Mouse (Mus musculus) limb, embryonic 14.5 days (tissue): Measurements from ENCODE around the gene Cd27. TPM values are rescaled to one million over a fixed set of nuclear protein-coding genes. Genes with fewer than 3 reads are reported as not detected.

Experiments used
- ATAC-seq: fragments of 200-750 bp; cut with Nextera tagmentation; 2 replicates; pipeline ENCODE4 v1.8.0; 2017; ENCODE audit warnings: low read depth, moderate number of reproducible peaks, moderate TSS enrichment; ENCODE audit not compliant: low FRiP score
- DNase-seq: peaks from one replicate; pipeline ENCODE4 v3.0.0-alpha.2; 2015; ENCODE audit warnings: low spot score
- H3K27ac ChIP-seq: fragments of 300-500 bp; sonication (generic); replicated peaks from 2 replicates; pipeline ENCODE4 v1.5.1; 2014; ENCODE audit warnings: low read depth, mild to moderate bottlenecking, low read length, moderate library complexity, mixed read lengths
- H3K27me3 ChIP-seq: fragments of 300-500 bp; sonication (generic); 2 replicates; pipeline ENCODE4 v1.6.1; 2014; ENCODE audit warnings: low read length, mixed read lengths; ENCODE audit not compliant: control insufficient read depth, insufficient read depth
- H3K36me3 ChIP-seq: fragments of 300-500 bp; sonication (generic); 2 replicates; pipeline ENCODE4 v1.6.1; 2014; ENCODE audit warnings: mild to moderate bottlenecking, low read length, moderate library complexity, mixed read lengths; ENCODE audit not compliant: control insufficient read depth, insufficient read depth
- H3K4me1 ChIP-seq: fragments of 300-500 bp; sonication (generic); 2 replicates; pipeline ENCODE4 v1.6.1; 2014; ENCODE audit warnings: antibody characterized with exemption, low read length, mixed read lengths; ENCODE audit not compliant: control insufficient read depth, insufficient read depth
- H3K4me2 ChIP-seq: fragments of 300-500 bp; sonication (generic); replicated peaks from 2 replicates; pipeline ENCODE4 v1.6.1; 2014; ENCODE audit warnings: low read depth, mild to moderate bottlenecking, low read length, moderate library complexity; ENCODE audit not compliant: severe bottlenecking
- H3K4me3 ChIP-seq: fragments of 300-500 bp; sonication (generic); replicated peaks from 2 replicates; pipeline ENCODE4 v1.5.1; 2014; ENCODE audit warnings: low read length
- H3K9ac ChIP-seq: fragments of 300-500 bp; sonication (generic); 2 replicates; pipeline ENCODE4 v1.6.1; 2014; ENCODE audit warnings: mild to moderate bottlenecking, low read depth, low read length, moderate library complexity; ENCODE audit not compliant: severe bottlenecking
- H3K9me3 ChIP-seq: fragments of 300-500 bp; sonication (generic); 2 replicates; pipeline ENCODE4 v1.6.1; 2016; ENCODE audit warnings: low read length; ENCODE audit not compliant: control insufficient read depth
- POLR2A ChIP-seq: fragments of 200-500 bp; IDR thresholded peaks from 2 replicates; pipeline ENCODE4 v1.8.0; 2012; ENCODE audit warnings: inconsistent platforms, mild to moderate bottlenecking, moderate library complexity, borderline replicate concordance; ENCODE audit not compliant: insufficient read depth, insufficient read length; ENCODE audit errors: extremely low read depth
- WGBS: fragments of 180-500 bp; shearing (Covaris S2); extraction: QIAGEN DNeasy Blood & Tissue Kit; methylation state at CpG from one replicate; pipeline ENCODE4 v1.1.7; 2014; 5-methylcytosine and 5-hydroxymethylcytosine counted together
- polyA plus RNA-seq, 2 experiments: library from polyadenylated mRNA; depleted of rRNA in 1 of 2; stranded (reverse) in 1 of 2; unstranded in 1 of 2; fragments of >200 nt; fragmentation: Nextera tagmentation in 1 of 2; extraction: Ambion mirVana in 1 of 2; gene quantifications; 2 replicates each; pipeline versions ENCODE4 v1.2.1 to v1.2.3; 2012 to 2014

Cd27 gene
- polyA plus RNA-seq, 2 experiments: 0.50 to 1.3 TPM

DNA sequence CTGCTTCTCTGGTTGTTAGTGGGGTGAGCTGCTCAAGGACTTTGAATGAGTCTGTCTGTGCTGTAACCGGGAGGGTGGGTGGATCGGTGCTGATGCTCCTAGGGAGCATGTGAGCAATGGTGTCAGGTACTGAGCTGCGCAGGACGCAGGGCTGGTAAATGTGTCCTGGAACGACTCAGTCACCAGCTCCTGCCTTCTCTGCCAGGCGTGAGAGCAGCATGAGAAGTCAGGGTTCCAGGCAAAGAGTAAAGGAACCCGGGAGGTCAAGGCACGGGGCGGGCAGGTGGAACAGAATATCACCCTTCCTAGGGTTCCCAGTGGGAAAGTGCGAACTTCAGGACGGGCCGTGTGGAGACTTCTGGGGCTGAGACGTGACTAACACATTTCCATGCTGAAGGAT lies 29.3 kb upstream of the Cd27 start:
- no peaks in the 10 kb centered on the region for H3K36me3 ChIP-seq
- WGBS: 63% methylated on average over 13 of the region's 13 CpGs
- no peaks in the 10 kb centered on the region for H3K9me3 ChIP-seq
- H3K27me3 ChIP-seq: no peaks in the 10 kb centered on the region
- H3K9ac ChIP-seq: no peak overlapping the region
- H3K4me2 ChIP-seq: no peak overlapping the region
- no peak overlapping the region for H3K4me3 ChIP-seq
- no peaks in the 10 kb centered on the region for H3K4me1 ChIP-seq
- DNase-seq: no peak
- H3K27ac ChIP-seq: no peak overlapping the region
- no peak for ATAC-seq
- TF ChIP-seq POLR2A: no peak

DNA sequence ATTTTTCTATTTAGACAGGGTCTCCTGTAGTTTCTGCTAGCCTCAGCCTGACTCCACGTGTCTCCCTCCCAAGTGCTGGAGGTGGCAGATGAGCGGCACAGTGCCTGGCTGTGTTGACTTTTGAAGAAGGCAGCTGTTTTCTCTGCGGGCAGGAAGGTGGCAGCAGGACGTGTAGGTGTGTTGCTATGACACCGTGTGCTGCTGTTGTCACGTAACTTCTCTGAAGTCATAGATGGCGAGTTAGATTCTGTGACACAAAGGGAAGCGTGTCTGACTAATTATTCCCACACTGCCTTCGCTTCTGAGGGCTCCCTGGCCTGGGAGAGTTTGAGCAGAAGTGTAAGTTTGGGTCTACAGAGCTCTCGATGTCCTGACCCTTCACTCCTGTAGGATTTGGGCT lies 28.4 kb upstream of the Cd27 start:
- WGBS: 54% methylated on average over 10 of the region's 10 CpGs
- Histone ChIP-seq H3K4me1 (no peaks in the 10 kb centered on the region), H3K36me3 (no peaks in the 10 kb centered on the region), H3K27me3 (no peaks in the 10 kb centered on the region), H3K4me2 (no peak overlapping the region), H3K9me3 (no peaks in the 10 kb centered on the region), H3K4me3 (no peak overlapping the region), H3K9ac (no peak overlapping the region), H3K27ac (no peak overlapping the region)
- DNase-seq: no peak
- TF ChIP-seq POLR2A: no peak
- ATAC-seq: no peak

DNA sequence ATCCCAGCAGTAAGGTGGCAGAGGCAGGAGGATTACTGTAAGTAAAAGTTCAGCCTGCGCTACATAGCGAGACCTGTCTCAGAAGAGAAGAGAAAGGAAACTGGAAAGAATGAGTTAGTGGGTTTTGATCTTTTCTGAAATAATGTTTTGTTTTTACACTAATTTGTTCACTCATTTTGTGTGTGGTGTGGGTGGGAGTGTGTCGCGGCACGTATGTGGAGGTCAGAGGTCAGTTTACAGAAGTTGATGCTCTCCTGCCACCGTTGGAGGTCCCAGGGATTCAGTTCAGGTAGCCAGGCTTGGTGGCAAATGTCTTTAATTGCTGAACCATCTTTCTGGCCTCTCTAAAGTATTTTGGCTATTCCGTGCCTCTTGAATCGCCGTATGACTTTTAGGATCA lies 27.4 kb upstream of the Cd27 start:
- H3K27ac ChIP-seq: no peak overlapping the region
- 86% methylated on average over 9 of the region's 9 CpGs for WGBS
- H3K9ac ChIP-seq: no peak overlapping the region
- DNase-seq: no peak
- no peak for TF ChIP-seq POLR2A
- H3K36me3 ChIP-seq: no peaks in the 10 kb centered on the region
- H3K4me2 ChIP-seq: no peak overlapping the region
- no peaks in the 10 kb centered on the region for H3K4me1 ChIP-seq
- ATAC-seq: no peak
- no peaks in the 10 kb centered on the region for H3K9me3 ChIP-seq
- no peak overlapping the region for H3K4me3 ChIP-seq
- H3K27me3 ChIP-seq: no peaks in the 10 kb centered on the region

DNA sequence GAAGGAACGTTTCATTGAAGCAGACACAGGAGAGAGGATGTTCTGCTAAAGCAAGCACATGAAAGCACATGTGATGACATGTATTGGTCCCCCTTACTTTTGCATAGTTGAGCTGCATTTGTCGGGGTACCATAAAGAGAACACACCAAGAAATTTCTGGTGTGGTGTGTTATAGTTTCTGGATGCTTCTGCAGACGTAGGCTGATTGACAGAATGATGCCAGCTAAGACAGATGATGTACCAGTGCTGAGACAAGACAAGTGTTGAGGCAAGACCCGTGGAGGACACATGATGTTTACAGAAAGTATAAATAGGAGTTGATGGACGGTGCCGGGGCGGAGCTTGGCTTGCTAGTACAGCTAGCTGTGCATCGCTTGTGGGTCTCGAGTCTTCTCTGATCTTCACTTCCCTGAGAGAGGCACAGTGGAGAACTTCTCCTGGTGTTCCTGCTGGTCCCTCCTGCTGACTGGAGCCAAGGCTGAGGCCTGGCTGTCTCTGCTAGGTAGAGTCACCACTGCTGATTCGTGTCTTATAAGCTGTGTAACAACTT lies 23.3 kb upstream of the Cd27 start:
- Histone ChIP-seq H3K9me3 (no peaks in the 10 kb centered on the region), H3K4me3 (no peak overlapping the region), H3K27me3 (no peaks in the 10 kb centered on the region), H3K36me3 (no peaks in the 10 kb centered on the region), H3K9ac (no peak overlapping the region), H3K27ac (no peak overlapping the region), H3K4me2 (no peak overlapping the region), H3K4me1 (peaks cover 9% of the 10 kb centered on the region; the same call in 1 of the 2 replicates)
- 78% methylated on average over 10 of the region's 10 CpGs for WGBS
- ATAC-seq: no peak
- TF ChIP-seq POLR2A: no peak
- DNase-seq: no peak

DNA sequence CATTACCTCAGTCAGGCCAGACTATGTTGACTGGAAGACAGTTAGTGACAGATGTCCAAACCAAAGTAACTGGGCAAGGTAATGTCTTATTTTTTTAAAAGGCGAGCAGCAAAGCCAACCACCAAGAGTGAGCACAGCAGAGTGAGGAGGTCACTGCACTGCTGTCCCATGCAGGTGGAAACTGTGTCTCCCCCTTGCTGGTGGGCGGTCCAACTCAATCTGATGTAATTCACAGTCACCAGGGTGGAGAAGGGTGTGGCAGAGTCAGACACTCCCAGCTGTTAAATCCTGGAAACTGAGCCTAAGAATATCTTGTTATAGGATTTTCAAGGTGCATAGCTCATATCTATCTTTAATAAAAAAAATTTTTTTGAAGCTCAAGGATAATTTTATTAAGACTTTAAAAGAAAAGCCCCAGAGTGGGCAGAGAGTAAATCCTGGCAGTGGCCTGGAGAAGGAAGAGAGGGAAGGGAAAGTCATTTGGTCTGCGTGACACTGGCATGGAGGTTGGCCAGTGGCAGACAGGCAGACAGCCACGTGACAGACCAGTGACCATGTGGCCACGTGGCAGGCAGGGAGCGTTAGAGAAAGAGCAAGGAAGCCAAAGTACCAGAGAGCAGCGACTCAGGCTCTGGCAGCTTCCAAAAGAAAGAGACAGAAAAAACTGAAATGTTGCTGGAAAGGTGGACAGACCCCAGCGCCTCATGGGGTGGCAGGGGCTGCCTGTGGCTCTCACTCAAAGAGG lies 19.6 kb upstream of the Cd27 start:
- H3K4me3 ChIP-seq: no peak overlapping the region
- H3K27me3 ChIP-seq: no peaks in the 10 kb centered on the region
- no peak for DNase-seq
- H3K9me3 ChIP-seq: no peaks in the 10 kb centered on the region
- no peak overlapping the region for H3K9ac ChIP-seq
- H3K36me3 ChIP-seq: no peaks in the 10 kb centered on the region
- ATAC-seq: no peak
- peaks cover 9% of the 10 kb centered on the region; the same call in 1 of the 2 replicates for H3K4me1 ChIP-seq
- WGBS: 79% methylated on average over 8 of the region's 8 CpGs
- no peak overlapping the region for H3K4me2 ChIP-seq
- no peak for TF ChIP-seq POLR2A
- H3K27ac ChIP-seq: peak overlapping the region; percentile 43; the same call in 1 of the 2 replicates
